Mouse (Mus musculus): Measurements from ENCODE around the gene Mob2. TPM values are rescaled to one million over a fixed set of nuclear protein-coding genes. Genes with fewer than 3 reads are reported as not detected.

Mob2 gene
- polyA plus RNA-seq, 1 experiment: 50.7 TPM

GRCm38 (mm10) chr7:142060185-142060930 is 507 bp downstream of the Mob2 start:
- Histone ChIP-seq H3K27ac (ENCODE audit: insufficient read depth, low read length) (no peak overlapping the region), H3K4me3 (ENCODE audit: insufficient read depth, low read length) (peak overlapping the region; percentile 77), H3K4me1 (ENCODE audit: control insufficient read depth, insufficient read depth, low read length) (peaks cover 12% of the 10 kb centered on the region)
- TF ChIP-seq POLR2A (IDR thresholded peaks at IDR 0.05; ENCODE audit: extremely low read depth, insufficient read depth, low read length) (no peak), CTCF (IDR thresholded peaks at IDR 0.05; ENCODE audit: extremely low read depth, insufficient read depth, low read length) (no peak)

- Histone ChIP-seq H3K27ac (ENCODE audit: insufficient read depth, low read length) (no peak overlapping the region), H3K4me3 (ENCODE audit: insufficient read depth, low read length) (no peak overlapping the region), H3K4me1 (ENCODE audit: control insufficient read depth, insufficient read depth, low read length) (peaks cover 12% of the 10 kb centered on the region)
- TF ChIP-seq POLR2A (IDR thresholded peaks at IDR 0.05; ENCODE audit: extremely low read depth, insufficient read depth, low read length) (no peak), CTCF (IDR thresholded peaks at IDR 0.05; ENCODE audit: extremely low read depth, insufficient read depth, low read length) (no peak)
Observed at GRCm38 (mm10) chr7:142059024-142059423, 1.8 kb downstream of the Mob2 start.

- TF ChIP-seq POLR2A (IDR thresholded peaks at IDR 0.05; ENCODE audit: extremely low read depth, insufficient read depth, low read length) (no peak), CTCF (IDR thresholded peaks at IDR 0.05; ENCODE audit: extremely low read depth, insufficient read depth, low read length) (no peak)
- Histone ChIP-seq H3K27ac (ENCODE audit: insufficient read depth, low read length) (no peak overlapping the region), H3K4me3 (ENCODE audit: insufficient read depth, low read length) (no peak overlapping the region), H3K4me1 (ENCODE audit: control insufficient read depth, insufficient read depth, low read length) (peaks cover 12% of the 10 kb centered on the region)
Observed at GRCm38 (mm10) chr7:142057121-142057520, 3.7 kb downstream of the Mob2 start.

DNA sequence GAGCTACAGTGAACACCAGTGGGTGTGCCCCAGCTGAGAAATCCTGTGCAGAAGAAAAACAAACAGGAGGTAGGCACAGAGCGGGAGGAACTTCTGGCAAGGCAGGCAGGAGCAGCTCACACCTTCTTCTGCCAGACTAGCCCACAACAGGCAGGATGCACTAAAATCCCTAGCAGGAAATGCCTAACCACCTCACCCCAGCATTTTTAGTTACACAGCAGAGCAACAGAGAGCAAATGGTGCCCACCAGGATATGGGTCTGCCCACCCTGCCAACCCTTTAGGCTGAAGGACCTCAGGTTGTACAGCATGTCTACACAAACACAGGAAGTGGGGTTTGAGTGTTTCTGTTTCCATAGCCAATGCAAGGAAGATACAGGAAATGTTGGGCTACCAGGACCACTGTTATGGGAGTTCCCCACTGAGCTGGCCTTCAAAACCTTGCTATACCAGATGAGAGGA is 4.2 kb downstream of the Mob2 start:
- no peak overlapping the region for H3K4me3 ChIP-seq (ENCODE audit: insufficient read depth, low read length)
- H3K4me1 ChIP-seq (ENCODE audit: control insufficient read depth, insufficient read depth, low read length): peaks cover 12% of the 10 kb centered on the region
- H3K27ac ChIP-seq (ENCODE audit: insufficient read depth, low read length): no peak overlapping the region
- TF ChIP-seq CTCF (IDR thresholded peaks at IDR 0.05; ENCODE audit: extremely low read depth, insufficient read depth, low read length) (no peak), POLR2A (IDR thresholded peaks at IDR 0.05; ENCODE audit: extremely low read depth, insufficient read depth, low read length) (no peak)

- H3K27ac ChIP-seq (ENCODE audit: insufficient read depth, low read length): no peak overlapping the region
- H3K4me3 ChIP-seq (ENCODE audit: insufficient read depth, low read length): no peak overlapping the region
- H3K4me1 ChIP-seq (ENCODE audit: control insufficient read depth, insufficient read depth, low read length): peaks cover 9% of the 10 kb centered on the region
- TF ChIP-seq CTCF (IDR thresholded peaks at IDR 0.05; ENCODE audit: extremely low read depth, insufficient read depth, low read length) (no peak), POLR2A (IDR thresholded peaks at IDR 0.05; ENCODE audit: extremely low read depth, insufficient read depth, low read length) (no peak)
Observed at GRCm38 (mm10) chr7:142055431-142055830, 5.4 kb downstream of the Mob2 start.

- TF ChIP-seq CTCF (IDR thresholded peaks at IDR 0.05; ENCODE audit: extremely low read depth, insufficient read depth, low read length) (no peak), POLR2A (IDR thresholded peaks at IDR 0.05; ENCODE audit: extremely low read depth, insufficient read depth, low read length) (no peak)
- H3K4me1 ChIP-seq (ENCODE audit: control insufficient read depth, insufficient read depth, low read length): no peaks in the 10 kb centered on the region; the same call in 1 of the 2 replicates
- H3K4me3 ChIP-seq (ENCODE audit: insufficient read depth, low read length): no peak overlapping the region
- no peak overlapping the region for H3K27ac ChIP-seq (ENCODE audit: insufficient read depth, low read length)
Observed at GRCm38 (mm10) chr7:142050536-142050935, 10.3 kb downstream of the Mob2 start.

DNA sequence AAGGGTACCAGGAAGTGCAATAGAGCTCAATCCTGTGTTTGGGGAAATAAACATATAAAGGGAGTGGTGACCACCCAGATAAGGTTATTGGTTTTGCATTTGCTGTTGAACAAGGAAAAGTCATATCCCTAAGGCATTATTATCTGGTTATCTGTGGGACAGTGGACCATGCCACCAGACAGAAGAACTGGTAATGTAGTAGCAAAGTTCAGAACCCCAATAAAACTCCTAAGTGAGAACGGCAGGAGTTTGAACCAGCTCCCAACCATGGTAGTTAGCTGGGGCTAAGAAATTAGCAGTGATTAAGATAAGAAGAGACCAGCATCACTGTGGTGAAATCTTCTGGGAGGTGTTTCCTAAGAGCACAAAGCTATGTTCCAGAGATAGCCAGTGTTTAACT is 14.9 kb downstream of the Mob2 start:
- Histone ChIP-seq H3K4me3 (ENCODE audit: insufficient read depth, low read length) (no peak overlapping the region), H3K4me1 (ENCODE audit: control insufficient read depth, insufficient read depth, low read length) (no peaks in the 10 kb centered on the region), H3K27ac (ENCODE audit: insufficient read depth, low read length) (no peak overlapping the region)
- TF ChIP-seq POLR2A (IDR thresholded peaks at IDR 0.05; ENCODE audit: extremely low read depth, insufficient read depth, low read length) (no peak), CTCF (IDR thresholded peaks at IDR 0.05; ENCODE audit: extremely low read depth, insufficient read depth, low read length) (no peak)

GRCm38 (mm10) chr7:142045344-142045743 is 15.5 kb downstream of the Mob2 start:
- Histone ChIP-seq H3K4me3 (ENCODE audit: insufficient read depth, low read length) (no peak overlapping the region), H3K27ac (ENCODE audit: insufficient read depth, low read length) (no peak overlapping the region), H3K4me1 (ENCODE audit: control insufficient read depth, insufficient read depth, low read length) (no peaks in the 10 kb centered on the region)
- TF ChIP-seq CTCF (IDR thresholded peaks at IDR 0.05; ENCODE audit: extremely low read depth, insufficient read depth, low read length) (no peak), POLR2A (IDR thresholded peaks at IDR 0.05; ENCODE audit: extremely low read depth, insufficient read depth, low read length) (no peak)

DNA sequence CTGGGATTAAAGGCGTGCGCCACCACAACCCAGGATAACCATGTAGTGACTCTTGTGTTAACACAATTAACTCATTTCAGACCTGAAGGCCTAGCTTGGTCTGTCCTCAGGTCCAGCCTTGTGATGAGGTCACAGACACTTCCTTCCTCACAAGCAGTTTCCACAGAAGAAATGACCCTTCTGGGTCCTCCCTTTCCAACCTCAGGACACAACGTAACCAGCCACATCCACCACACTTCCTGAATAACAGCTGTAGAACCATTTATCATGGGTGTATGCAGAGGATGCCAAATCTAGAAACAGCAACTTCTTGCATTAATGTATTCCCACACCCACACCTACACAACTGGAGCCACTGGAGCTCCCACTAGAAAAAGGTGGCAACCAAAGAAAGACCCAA is 20.1 kb downstream of the Mob2 start:
- H3K4me1 ChIP-seq (ENCODE audit: control insufficient read depth, insufficient read depth, low read length): no peaks in the 10 kb centered on the region
- TF ChIP-seq CTCF (IDR thresholded peaks at IDR 0.05; ENCODE audit: extremely low read depth, insufficient read depth, low read length) (no peak), POLR2A (IDR thresholded peaks at IDR 0.05; ENCODE audit: extremely low read depth, insufficient read depth, low read length) (no peak)
- no peak overlapping the region for H3K27ac ChIP-seq (ENCODE audit: insufficient read depth, low read length)
- H3K4me3 ChIP-seq (ENCODE audit: insufficient read depth, low read length): no peak overlapping the region

- H3K4me3 ChIP-seq (ENCODE audit: insufficient read depth, low read length): no peak overlapping the region
- peaks cover 4% of the 10 kb centered on the region for H3K4me1 ChIP-seq (ENCODE audit: control insufficient read depth, insufficient read depth, low read length)
- no peak overlapping the region for H3K27ac ChIP-seq (ENCODE audit: insufficient read depth, low read length)
- TF ChIP-seq POLR2A (IDR thresholded peaks at IDR 0.05; ENCODE audit: extremely low read depth, insufficient read depth, low read length): no peak
- peak; percentile 66 for TF ChIP-seq CTCF (IDR thresholded peaks at IDR 0.05; ENCODE audit: extremely low read depth, insufficient read depth, low read length)
Observed at GRCm38 (mm10) chr7:142037553-142038170, 23.2 kb downstream of the Mob2 start.
